Mouse (Mus musculus) right cerebral cortex, adult 18-20 months (tissue): ENCODE measurements at regions not wholly inside any gene's neighbourhood (a gene's known extent, or its start where the extent isn't known, plus 50 kb on each side); places are given as distances from the start of the nearest gene placed in this dataset.

ENCODE experiments used
- DNase-seq: peaks from one replicate; pipeline ENCODE4 v3.0.0; 2022; ENCODE audit warnings: mixed read lengths

GRCm38 (mm10) chr2:108913967-108914366, 366.6 kb upstream of the Kif18a start:
- DNase-seq = no peak

GRCm38 (mm10) chr2:108919500-108920045, 361.0 kb upstream of the Kif18a start:
- DNase-seq = no peak

DNA sequence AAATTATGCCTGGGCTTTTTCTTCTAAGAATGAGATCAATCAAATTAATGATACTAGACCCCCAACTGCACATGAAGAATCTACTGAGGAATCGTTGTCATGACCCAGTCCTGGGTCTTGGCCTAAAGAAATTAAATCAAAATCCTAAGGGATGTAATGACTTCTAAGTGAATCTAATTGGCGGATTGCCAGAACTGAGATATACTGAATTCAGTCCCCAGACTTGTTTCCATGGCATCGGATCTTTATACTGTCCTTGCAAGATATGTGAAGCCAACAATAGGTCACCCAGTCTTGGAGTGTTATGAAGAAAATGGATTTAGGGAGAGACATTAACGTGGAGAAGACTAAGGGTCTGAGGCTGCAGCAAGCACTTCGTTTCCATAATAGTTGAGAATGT, 360.4 kb upstream of the Kif18a start:
- no peak for DNase-seq

- no peak for DNase-seq
Observed at GRCm38 (mm10) chr2:108935981-108936762, 344.4 kb upstream of the Kif18a start.

DNA sequence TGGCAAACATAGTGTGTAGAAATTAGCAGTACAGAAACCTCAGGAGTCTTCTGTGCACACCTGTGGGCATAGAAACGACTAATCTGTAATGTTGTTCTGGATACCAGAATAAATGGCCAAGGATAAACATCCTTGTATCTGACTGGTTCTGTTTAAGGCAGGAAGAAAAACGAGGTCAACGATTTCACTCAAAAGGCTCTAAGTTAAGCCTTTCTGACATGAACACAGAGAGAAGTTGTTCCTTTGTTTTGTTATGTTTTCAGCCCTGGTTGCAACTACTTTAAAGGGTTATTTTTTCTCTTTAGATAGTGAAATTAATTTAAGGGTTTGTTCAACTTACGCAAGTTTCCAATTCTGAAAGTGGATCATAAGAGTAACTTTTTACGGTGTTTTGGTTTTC, 299.6 kb upstream of the Kif18a start:
- DNase-seq = no peak

DNA sequence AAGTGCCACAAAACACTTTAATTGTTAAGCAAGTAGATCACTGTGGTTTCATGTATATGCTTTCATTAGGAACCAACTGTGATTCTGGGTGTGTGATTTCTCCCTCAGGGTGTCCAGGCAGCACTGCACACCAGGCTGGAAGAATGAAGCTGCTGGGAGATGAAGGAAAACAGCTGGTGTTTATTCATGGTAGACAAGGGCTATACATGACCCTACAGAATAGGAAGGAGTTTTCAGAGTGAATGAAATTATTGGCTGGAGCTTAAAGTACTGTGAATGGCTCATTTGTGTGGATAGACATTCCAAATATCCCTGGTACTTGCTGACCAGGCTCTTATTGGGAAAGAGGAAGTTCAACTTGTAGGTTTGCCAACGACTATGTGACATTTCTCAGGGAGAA, 264.3 kb upstream of the Kif18a start:
- no peak for DNase-seq

DNA sequence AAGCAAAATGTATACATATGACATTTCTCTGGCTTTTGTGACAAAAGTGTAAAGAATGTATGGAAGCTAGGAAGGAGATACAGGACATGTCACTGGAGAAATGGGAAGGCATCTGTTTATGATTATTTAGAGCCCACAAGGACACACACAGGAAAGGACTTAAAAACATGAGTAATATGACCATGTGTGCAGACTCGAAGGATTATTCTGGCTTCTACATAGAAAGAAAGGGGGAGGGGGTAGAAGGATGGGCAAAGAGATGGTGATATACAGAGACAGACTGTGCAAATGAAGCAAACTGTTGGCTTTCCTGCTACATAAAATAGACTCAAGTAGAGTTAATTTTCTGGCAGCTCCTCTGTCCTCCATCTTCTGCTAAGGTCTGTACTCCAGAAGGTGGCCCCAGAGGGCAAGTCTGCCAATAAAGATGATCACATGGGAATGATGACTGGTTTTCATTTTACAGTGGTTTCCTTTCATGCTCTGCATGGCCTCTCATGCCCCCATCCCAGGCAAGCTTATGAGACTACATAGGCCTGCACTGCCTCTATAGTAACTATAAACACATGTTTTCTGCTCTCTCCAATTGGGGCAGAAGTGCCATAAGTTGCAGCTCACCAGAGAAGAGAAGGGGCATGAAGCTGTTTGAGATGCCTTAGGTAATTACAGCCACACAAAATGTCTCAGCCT, 263.4 kb upstream of the Kif18a start:
- DNase-seq = no peak

- no peak for DNase-seq
Observed at GRCm38 (mm10) chr2:109038131-109038695, 242.3 kb upstream of the Kif18a start.
